Mouse (Mus musculus): ENCODE measurements around the gene Zscan10. TPM values are rescaled to one million over a fixed set of nuclear protein-coding genes. Genes with fewer than 3 reads are reported as not detected.

Zscan10 gene
- polyA plus RNA-seq, 1 experiment, result 0.09 TPM

DNA sequence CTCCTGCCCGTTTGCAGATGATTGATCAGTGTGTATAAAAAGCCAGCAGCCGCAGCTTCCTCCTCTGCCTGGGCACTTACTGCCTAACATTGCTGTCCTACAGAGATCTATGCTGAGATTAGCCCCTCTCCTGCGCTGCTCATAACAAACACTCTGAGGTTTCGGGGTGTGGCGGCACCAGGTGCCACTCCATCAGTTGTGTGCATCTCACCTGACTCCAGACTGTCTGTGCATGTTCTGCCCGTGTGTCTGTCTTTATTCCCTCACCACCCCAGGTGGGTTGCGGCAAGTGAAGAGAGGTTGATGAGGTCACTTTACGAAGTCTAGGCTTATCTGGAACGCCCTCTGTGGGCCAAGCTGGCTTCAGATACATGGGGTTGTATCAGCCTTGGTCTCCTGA is 16.4 kb downstream of the Zscan10 start:
- Histone ChIP-seq H3K79me2 (ENCODE audit: control insufficient read depth, insufficient read depth) (no peaks in the 10 kb centered on the region), H3K27me3 (ENCODE audit: control insufficient read depth, insufficient read depth, insufficient read length) (peaks cover 30% of the 10 kb centered on the region), H3K36me3 (ENCODE audit: control insufficient read depth, insufficient read depth) (no peaks in the 10 kb centered on the region), H3K79me3 (ENCODE audit: low read depth) (no peaks in the 10 kb centered on the region), H3ac (ENCODE audit: control insufficient read depth, insufficient read length, low read depth) (no peak overlapping the region), H3K4me3 (ENCODE audit: insufficient read depth, poor library complexity, severe bottlenecking) (no peak overlapping the region)
- no peak for TF ChIP-seq CEBPB (IDR thresholded peaks at IDR 0.05; ENCODE audit: low read depth)
- no peak for TF ChIP-seq MAX (IDR thresholded peaks at IDR 0.05)
- no peak for TF ChIP-seq FOSL1 (IDR thresholded peaks at IDR 0.05; ENCODE audit: insufficient read depth, low read length, poor library complexity, severe bottlenecking)
- no peak for TF ChIP-seq USF1 (IDR thresholded peaks at IDR 0.05; ENCODE audit: low read depth)
- TF ChIP-seq CTCF (IDR thresholded peaks at IDR 0.05; ENCODE audit: control insufficient read depth, insufficient read depth, insufficient read length), result no peak
- TF ChIP-seq MYOG (IDR thresholded peaks at IDR 0.05; ENCODE audit: control insufficient read depth, extremely low read depth, insufficient read length), result no peak
- TF ChIP-seq MYOD1 (IDR thresholded peaks at IDR 0.05; ENCODE audit: control insufficient read depth, insufficient read length, low read depth), result no peak

DNA sequence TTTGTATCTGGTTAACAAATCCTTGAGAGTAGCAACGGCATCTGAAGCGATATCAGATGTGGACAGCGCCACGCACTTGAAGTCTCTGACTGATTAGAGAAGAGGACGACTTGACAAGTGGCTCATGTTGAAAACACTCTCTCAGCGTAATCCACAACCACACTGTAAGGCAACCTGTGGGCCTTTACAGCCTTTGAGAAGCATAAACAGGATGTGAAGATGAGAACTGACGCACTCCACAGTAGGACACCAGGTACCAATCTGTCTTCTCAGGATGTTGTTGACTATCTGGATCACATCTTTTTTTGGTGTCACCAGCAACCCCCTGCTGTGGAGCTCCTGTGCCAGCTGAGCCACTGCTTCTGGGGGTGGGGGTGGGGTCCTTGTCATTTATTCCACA is 19.7 kb downstream of the Zscan10 start:
- H3K27me3 ChIP-seq (ENCODE audit: control insufficient read depth, insufficient read depth, insufficient read length), result peaks cover 41% of the 10 kb centered on the region
- H3K4me3 ChIP-seq (ENCODE audit: insufficient read depth, poor library complexity, severe bottlenecking), result no peak overlapping the region
- no peaks in the 10 kb centered on the region for H3K36me3 ChIP-seq (ENCODE audit: control insufficient read depth, insufficient read depth)
- TF ChIP-seq MYOD1 (IDR thresholded peaks at IDR 0.05; ENCODE audit: control insufficient read depth, insufficient read length, low read depth) (no peak), CEBPB (IDR thresholded peaks at IDR 0.05; ENCODE audit: low read depth) (no peak), FOSL1 (IDR thresholded peaks at IDR 0.05; ENCODE audit: insufficient read depth, low read length, poor library complexity, severe bottlenecking) (no peak), CTCF (IDR thresholded peaks at IDR 0.05; ENCODE audit: control insufficient read depth, insufficient read depth, insufficient read length) (no peak)
- H3K79me2 ChIP-seq (ENCODE audit: control insufficient read depth, insufficient read depth), result no peaks in the 10 kb centered on the region
- no peaks in the 10 kb centered on the region for H3K79me3 ChIP-seq (ENCODE audit: low read depth)
- H3ac ChIP-seq (ENCODE audit: control insufficient read depth, insufficient read length, low read depth), result no peak overlapping the region

DNA sequence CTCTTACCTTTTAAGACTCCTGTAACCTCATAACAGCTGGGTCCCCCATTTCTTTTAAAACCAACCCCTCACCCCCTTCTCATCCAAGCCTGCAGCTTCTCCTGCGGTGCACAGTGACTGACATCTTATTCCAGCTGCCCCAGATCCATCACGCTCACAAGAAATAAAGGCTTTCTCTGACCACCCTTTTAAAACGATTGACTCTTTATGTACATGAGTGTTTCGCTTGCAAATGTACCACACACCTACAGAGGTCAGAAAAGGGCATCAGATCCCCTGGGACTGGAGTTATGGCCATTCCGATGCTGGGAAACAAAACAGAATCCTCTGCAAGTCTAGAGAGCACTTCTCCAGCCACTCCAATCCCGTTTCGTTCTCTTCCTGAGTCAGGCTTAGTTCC is 27.2 kb downstream of the Zscan10 start:
- Histone ChIP-seq H3ac (ENCODE audit: control insufficient read depth, insufficient read length, low read depth) (no peak overlapping the region), H3K79me2 (ENCODE audit: control insufficient read depth, insufficient read depth) (no peaks in the 10 kb centered on the region), H3K79me3 (ENCODE audit: low read depth) (no peaks in the 10 kb centered on the region), H3K27me3 (ENCODE audit: control insufficient read depth, insufficient read depth, insufficient read length) (peaks cover 28% of the 10 kb centered on the region), H3K36me3 (ENCODE audit: control insufficient read depth, insufficient read depth) (no peaks in the 10 kb centered on the region), H3K4me3 (ENCODE audit: insufficient read depth, poor library complexity, severe bottlenecking) (no peak overlapping the region)
- TF ChIP-seq MAX (IDR thresholded peaks at IDR 0.05) (no peak), USF1 (IDR thresholded peaks at IDR 0.05; ENCODE audit: low read depth) (no peak), MYOG (IDR thresholded peaks at IDR 0.05; ENCODE audit: control insufficient read depth, extremely low read depth, insufficient read length) (no peak), MYOD1 (IDR thresholded peaks at IDR 0.05; ENCODE audit: control insufficient read depth, insufficient read length, low read depth) (no peak), CTCF (IDR thresholded peaks at IDR 0.05; ENCODE audit: control insufficient read depth, insufficient read depth, insufficient read length) (no peak), FOSL1 (IDR thresholded peaks at IDR 0.05; ENCODE audit: insufficient read depth, low read length, poor library complexity, severe bottlenecking) (no peak), CEBPB (IDR thresholded peaks at IDR 0.05; ENCODE audit: low read depth) (no peak)

DNA sequence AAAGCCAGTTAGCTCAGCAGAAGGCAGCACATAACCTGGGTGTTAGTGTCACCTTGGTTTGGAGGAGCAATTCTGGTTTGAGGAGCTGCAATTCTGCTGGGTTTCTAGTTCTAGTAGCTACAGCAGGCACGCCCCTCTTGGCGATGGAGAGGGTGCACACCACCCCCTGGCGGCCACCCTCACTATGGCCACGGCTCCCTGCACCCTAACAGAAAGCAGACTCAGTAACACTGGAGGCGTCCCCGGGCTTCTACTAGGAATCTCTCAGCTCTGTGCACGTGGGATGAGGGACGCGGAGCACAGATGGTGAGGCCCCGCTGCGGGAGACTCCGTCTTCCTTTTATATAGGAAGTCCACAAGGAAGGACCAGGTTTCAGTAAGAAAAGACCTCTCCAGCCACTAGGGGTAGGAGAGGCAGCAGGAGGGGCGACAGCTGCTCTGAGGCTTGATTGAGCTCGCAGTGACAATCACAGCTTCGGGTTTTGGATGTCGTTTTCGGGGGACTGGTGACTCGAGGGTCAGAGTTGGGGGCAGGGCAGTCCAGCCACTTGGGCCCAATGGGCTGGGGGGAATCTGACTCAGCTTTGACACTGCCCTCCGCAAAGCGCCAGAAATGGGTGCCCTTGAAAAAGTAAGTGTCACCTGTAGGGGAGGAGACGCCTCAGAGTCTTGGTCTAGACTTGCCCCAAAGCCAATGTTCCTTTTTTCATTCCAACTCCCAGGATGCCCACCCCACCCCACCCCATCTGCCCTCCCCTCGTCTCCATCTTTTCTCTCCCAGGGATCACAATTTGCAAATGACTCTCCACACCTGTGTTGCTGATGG is 29.8 kb downstream of the Zscan10 start:
- H3K36me3 ChIP-seq (ENCODE audit: control insufficient read depth, insufficient read depth), result no peaks in the 10 kb centered on the region
- H3K27me3 ChIP-seq (ENCODE audit: control insufficient read depth, insufficient read depth, insufficient read length), result peaks cover 41% of the 10 kb centered on the region
- no peak overlapping the region for H3ac ChIP-seq (ENCODE audit: control insufficient read depth, insufficient read length, low read depth)
- H3K79me3 ChIP-seq (ENCODE audit: low read depth), result no peaks in the 10 kb centered on the region
- H3K79me2 ChIP-seq (ENCODE audit: control insufficient read depth, insufficient read depth), result no peaks in the 10 kb centered on the region
- no peak overlapping the region for H3K4me3 ChIP-seq (ENCODE audit: insufficient read depth, poor library complexity, severe bottlenecking)
- TF ChIP-seq CTCF (IDR thresholded peaks at IDR 0.05; ENCODE audit: control insufficient read depth, insufficient read depth, insufficient read length) (peak; percentile 90), CEBPB (IDR thresholded peaks at IDR 0.05; ENCODE audit: low read depth) (no peak)

DNA sequence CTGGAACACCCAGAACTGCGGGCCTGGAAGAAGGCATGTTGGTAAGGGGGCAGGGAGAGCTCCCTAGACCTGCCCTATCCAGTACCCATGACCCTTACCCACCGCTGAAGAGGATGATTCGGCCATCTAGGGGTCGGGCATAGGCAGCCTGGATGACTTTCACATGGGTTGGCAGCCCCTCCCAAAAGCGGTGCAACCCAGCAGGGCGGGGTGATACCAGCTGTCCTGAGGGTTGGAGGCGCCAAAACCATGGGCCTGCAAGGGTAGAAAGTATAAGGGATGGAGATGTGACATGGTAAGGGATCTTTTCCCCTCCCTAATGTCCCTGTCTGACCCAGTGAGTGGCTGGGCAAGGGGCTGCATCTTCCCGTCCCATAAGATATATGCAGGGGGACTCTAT is 30.6 kb downstream of the Zscan10 start:
- Histone ChIP-seq H3ac (ENCODE audit: control insufficient read depth, insufficient read length, low read depth) (no peak overlapping the region), H3K36me3 (ENCODE audit: control insufficient read depth, insufficient read depth) (no peaks in the 10 kb centered on the region), H3K79me2 (ENCODE audit: control insufficient read depth, insufficient read depth) (no peaks in the 10 kb centered on the region), H3K79me3 (ENCODE audit: low read depth) (no peaks in the 10 kb centered on the region), H3K27me3 (ENCODE audit: control insufficient read depth, insufficient read depth, insufficient read length) (peaks cover 49% of the 10 kb centered on the region), H3K4me3 (ENCODE audit: insufficient read depth, poor library complexity, severe bottlenecking) (no peak overlapping the region)
- TF ChIP-seq MYOD1 (IDR thresholded peaks at IDR 0.05; ENCODE audit: control insufficient read depth, insufficient read length, low read depth) (no peak), FOSL1 (IDR thresholded peaks at IDR 0.05; ENCODE audit: insufficient read depth, low read length, poor library complexity, severe bottlenecking) (no peak), CTCF (IDR thresholded peaks at IDR 0.05; ENCODE audit: control insufficient read depth, insufficient read depth, insufficient read length) (no peak), CEBPB (IDR thresholded peaks at IDR 0.05; ENCODE audit: low read depth) (no peak), MYOG (IDR thresholded peaks at IDR 0.05; ENCODE audit: control insufficient read depth, extremely low read depth, insufficient read length) (no peak), MAX (IDR thresholded peaks at IDR 0.05) (no peak), USF1 (IDR thresholded peaks at IDR 0.05; ENCODE audit: low read depth) (no peak)

Data from C2C12 (cell line).